Mouse (Mus musculus): ENCODE measurements around the gene Gpc6. TPM values are rescaled to one million over a fixed set of nuclear protein-coding genes. Genes with fewer than 3 reads are reported as not detected.

Gene Gpc6
- polyA plus RNA-seq, 1 experiment: 4.7 TPM

GRCm38 (mm10) chr14:117894869-117895538 is 969.9 kb downstream of the Gpc6 start:
- TF ChIP-seq POLR2A (IDR thresholded peaks at IDR 0.05; ENCODE audit: extremely low read depth, insufficient read depth, low read length) (no peak), CTCF (IDR thresholded peaks at IDR 0.05; ENCODE audit: extremely low read depth, insufficient read depth, low read length) (no peak)
- Histone ChIP-seq H3K4me3 (ENCODE audit: insufficient read depth, low read length) (peak overlapping the region; percentile 33), H3K27ac (ENCODE audit: insufficient read depth, low read length) (peak overlapping the region; percentile 58), H3K4me1 (ENCODE audit: control insufficient read depth, insufficient read depth, low read length) (no peaks in the 10 kb centered on the region)

DNA sequence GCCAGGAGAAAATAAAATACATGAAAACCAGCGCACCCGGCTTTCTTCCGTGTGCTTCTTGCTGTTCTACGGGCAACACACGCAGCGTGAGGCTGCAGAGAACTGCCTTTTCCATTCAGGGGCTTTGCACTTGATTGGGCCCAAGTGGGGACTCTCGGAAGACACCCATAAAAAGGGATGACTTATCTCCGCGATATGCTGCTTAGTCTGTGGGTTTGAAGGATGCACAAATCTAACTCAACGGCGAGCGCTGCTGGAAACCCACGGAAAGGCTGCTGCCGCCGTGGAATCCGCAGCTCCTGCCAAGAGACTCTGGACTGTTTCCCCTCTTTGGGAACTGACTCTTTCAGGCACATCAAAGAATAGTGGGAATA is 970.4 kb downstream of the Gpc6 start:
- H3K27ac ChIP-seq (ENCODE audit: insufficient read depth, low read length): peak overlapping the region; percentile 58
- no peaks in the 10 kb centered on the region for H3K4me1 ChIP-seq (ENCODE audit: control insufficient read depth, insufficient read depth, low read length)
- H3K4me3 ChIP-seq (ENCODE audit: insufficient read depth, low read length): peak overlapping the region; percentile 33
- TF ChIP-seq POLR2A (IDR thresholded peaks at IDR 0.05; ENCODE audit: extremely low read depth, insufficient read depth, low read length): no peak
- TF ChIP-seq CTCF (IDR thresholded peaks at IDR 0.05; ENCODE audit: extremely low read depth, insufficient read depth, low read length): no peak

- Histone ChIP-seq H3K27ac (ENCODE audit: insufficient read depth, low read length) (no peak overlapping the region), H3K4me1 (ENCODE audit: control insufficient read depth, insufficient read depth, low read length) (no peaks in the 10 kb centered on the region), H3K4me3 (ENCODE audit: insufficient read depth, low read length) (no peak overlapping the region)
- TF ChIP-seq POLR2A (IDR thresholded peaks at IDR 0.05; ENCODE audit: extremely low read depth, insufficient read depth, low read length) (no peak), CTCF (IDR thresholded peaks at IDR 0.05; ENCODE audit: extremely low read depth, insufficient read depth, low read length) (no peak)
Observed at GRCm38 (mm10) chr14:117904300-117904699, 979.2 kb downstream of the Gpc6 start.

- TF ChIP-seq CTCF (IDR thresholded peaks at IDR 0.05; ENCODE audit: extremely low read depth, insufficient read depth, low read length) (no peak), POLR2A (IDR thresholded peaks at IDR 0.05; ENCODE audit: extremely low read depth, insufficient read depth, low read length) (no peak)
- H3K4me1 ChIP-seq (ENCODE audit: control insufficient read depth, insufficient read depth, low read length): peaks cover 1% of the 10 kb centered on the region; the same call in 1 of the 2 replicates
- no peak overlapping the region for H3K27ac ChIP-seq (ENCODE audit: insufficient read depth, low read length)
- no peak overlapping the region for H3K4me3 ChIP-seq (ENCODE audit: insufficient read depth, low read length)
Observed at GRCm38 (mm10) chr14:117905701-117906100, 980.6 kb downstream of the Gpc6 start.

- peaks cover 1% of the 10 kb centered on the region; the same call in 1 of the 2 replicates for H3K4me1 ChIP-seq (ENCODE audit: control insufficient read depth, insufficient read depth, low read length)
- H3K4me3 ChIP-seq (ENCODE audit: insufficient read depth, low read length): no peak overlapping the region
- no peak for TF ChIP-seq CTCF (IDR thresholded peaks at IDR 0.05; ENCODE audit: extremely low read depth, insufficient read depth, low read length)
- TF ChIP-seq POLR2A (IDR thresholded peaks at IDR 0.05; ENCODE audit: extremely low read depth, insufficient read depth, low read length): no peak
- H3K27ac ChIP-seq (ENCODE audit: insufficient read depth, low read length): no peak overlapping the region
Observed at GRCm38 (mm10) chr14:117906361-117906760, 981.2 kb downstream of the Gpc6 start.

DNA sequence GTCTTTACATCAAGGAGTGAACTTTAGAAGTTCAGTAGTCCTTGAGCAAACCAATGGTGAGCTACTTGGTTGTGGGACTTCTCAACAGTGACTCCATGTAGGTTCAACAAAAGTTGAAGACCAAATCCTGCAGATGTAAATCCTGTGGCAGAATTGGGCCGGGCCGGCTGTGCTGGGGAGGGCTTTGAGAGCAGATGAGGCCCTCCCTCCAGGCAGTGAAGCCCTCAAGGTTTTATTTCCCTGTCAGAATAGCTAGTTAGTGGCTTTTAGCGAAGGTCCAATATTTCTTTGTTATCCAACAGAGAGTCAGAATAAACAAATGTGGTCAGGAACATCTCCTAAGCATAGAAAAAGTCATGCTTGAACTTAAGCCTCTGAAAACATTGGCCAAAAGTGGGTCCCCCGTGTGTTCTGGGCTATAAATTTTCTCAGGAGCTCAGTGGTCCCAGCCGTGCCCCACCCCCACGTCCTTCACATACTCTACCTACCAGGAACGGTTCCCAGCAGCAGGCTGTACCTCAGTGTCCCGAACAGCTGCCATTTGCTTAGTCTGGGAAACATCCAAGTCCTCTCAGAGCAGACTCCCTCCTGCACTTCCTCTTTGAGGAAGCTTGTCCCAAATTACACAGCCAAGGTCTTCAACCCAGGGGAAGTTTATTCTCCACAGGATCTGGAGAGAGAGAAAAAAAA is 983.3 kb downstream of the Gpc6 start:
- peaks cover 1% of the 10 kb centered on the region; the same call in 1 of the 2 replicates for H3K4me1 ChIP-seq (ENCODE audit: control insufficient read depth, insufficient read depth, low read length)
- no peak overlapping the region; the same call in 1 of the 2 replicates for H3K27ac ChIP-seq (ENCODE audit: insufficient read depth, low read length)
- TF ChIP-seq POLR2A (IDR thresholded peaks at IDR 0.05; ENCODE audit: extremely low read depth, insufficient read depth, low read length): no peak
- no peak overlapping the region for H3K4me3 ChIP-seq (ENCODE audit: insufficient read depth, low read length)

DNA sequence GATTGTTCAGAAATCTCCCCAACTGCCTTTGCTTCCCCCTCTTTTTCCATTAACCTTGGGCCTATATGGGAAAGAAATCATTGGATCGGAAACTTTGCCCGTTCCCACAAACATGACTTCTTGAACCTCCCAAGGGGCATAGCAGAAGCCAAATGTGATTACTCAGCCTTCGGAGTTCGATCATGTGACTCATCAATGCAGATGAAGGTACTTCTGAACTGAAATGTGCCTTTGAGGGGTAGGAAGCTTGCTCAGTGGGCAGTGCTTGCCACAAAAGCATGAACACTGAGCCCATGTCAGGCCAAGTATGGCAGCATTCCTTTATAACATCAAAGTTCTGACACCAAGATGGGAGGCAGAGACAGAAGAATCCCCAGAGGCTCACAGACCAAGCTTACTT is 983.9 kb downstream of the Gpc6 start:
- peaks cover 1% of the 10 kb centered on the region; the same call in 1 of the 2 replicates for H3K4me1 ChIP-seq (ENCODE audit: control insufficient read depth, insufficient read depth, low read length)
- no peak for TF ChIP-seq POLR2A (IDR thresholded peaks at IDR 0.05; ENCODE audit: extremely low read depth, insufficient read depth, low read length)
- no peak for TF ChIP-seq CTCF (IDR thresholded peaks at IDR 0.05; ENCODE audit: extremely low read depth, insufficient read depth, low read length)
- no peak overlapping the region for H3K27ac ChIP-seq (ENCODE audit: insufficient read depth, low read length)
- H3K4me3 ChIP-seq (ENCODE audit: insufficient read depth, low read length): no peak overlapping the region

- Histone ChIP-seq H3K4me3 (ENCODE audit: insufficient read depth, low read length) (no peak overlapping the region), H3K4me1 (ENCODE audit: control insufficient read depth, insufficient read depth, low read length) (peaks cover 1% of the 10 kb centered on the region; the same call in 1 of the 2 replicates), H3K27ac (ENCODE audit: insufficient read depth, low read length) (no peak overlapping the region)
- TF ChIP-seq CTCF (IDR thresholded peaks at IDR 0.05; ENCODE audit: extremely low read depth, insufficient read depth, low read length) (no peak), POLR2A (IDR thresholded peaks at IDR 0.05; ENCODE audit: extremely low read depth, insufficient read depth, low read length) (no peak)
Observed at GRCm38 (mm10) chr14:117910323-117910722, 985.2 kb downstream of the Gpc6 start.

DNA sequence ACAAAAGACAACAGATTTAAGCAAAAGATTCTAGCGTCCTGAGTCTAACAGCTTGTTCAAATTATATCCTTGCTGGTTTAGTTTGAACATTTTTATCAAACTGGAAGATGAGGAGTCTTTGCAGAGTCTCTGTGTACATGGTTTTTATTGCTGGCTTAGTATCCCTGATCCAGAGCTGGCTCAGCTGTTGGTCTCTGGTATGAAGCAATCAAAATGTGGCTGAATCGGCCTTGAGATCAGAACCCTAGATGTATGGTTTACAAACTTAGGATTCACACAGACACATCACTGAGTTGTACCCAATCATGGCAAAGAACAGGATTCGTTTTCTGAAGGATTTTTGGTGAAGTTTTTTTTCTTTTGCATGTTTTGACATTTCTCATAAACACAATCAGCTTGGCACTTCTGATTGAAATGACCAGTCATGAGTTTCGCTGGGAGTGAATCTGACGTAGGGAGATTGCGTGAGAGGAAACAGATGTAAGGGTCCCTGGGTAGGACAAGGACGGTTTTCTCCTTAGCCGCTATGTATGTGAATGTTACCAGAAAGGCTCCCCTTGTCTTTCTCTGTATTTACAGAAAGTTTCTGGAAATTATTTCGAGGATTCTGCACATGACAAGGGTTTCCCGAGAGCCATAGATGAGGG is 987.6 kb downstream of the Gpc6 start:
- no peak overlapping the region for H3K4me3 ChIP-seq (ENCODE audit: insufficient read depth, low read length)
- TF ChIP-seq CTCF (IDR thresholded peaks at IDR 0.05; ENCODE audit: extremely low read depth, insufficient read depth, low read length): no peak
- TF ChIP-seq POLR2A (IDR thresholded peaks at IDR 0.05; ENCODE audit: extremely low read depth, insufficient read depth, low read length): no peak
- H3K4me1 ChIP-seq (ENCODE audit: control insufficient read depth, insufficient read depth, low read length): peaks cover 1% of the 10 kb centered on the region; the same call in 1 of the 2 replicates
- no peak overlapping the region for H3K27ac ChIP-seq (ENCODE audit: insufficient read depth, low read length)

Data from cortical plate, adult 2 months (tissue).